13 mouse cellular contexts compared by ENCODE assay signal in the genomic region with DNA sequence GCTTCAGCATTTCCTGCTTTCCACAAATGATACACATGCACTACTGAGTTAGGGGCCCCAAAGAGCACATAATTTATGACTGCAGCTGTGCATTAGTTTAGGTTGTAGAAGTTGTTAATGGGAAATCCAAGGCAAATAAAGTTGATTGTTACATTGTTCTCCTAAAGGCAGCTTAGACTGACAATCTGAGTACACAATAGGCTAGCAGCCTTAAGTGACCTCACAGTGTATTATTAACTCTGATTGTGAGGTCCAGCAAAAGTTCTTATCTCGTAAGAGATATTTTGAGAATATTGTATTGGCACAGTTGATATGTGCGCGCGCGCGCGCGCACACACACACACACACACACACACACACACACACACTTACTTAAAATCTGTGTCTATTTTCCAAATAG.
"Had no signal": no experiment of that assay in that cellular context is flagged by ENCODE, and none has a peak within 500 bp of the region (broad histone marks: within the 10 kb centered on the region; RNA-seq: fewer than 3 reads in every experiment).

No protein-coding gene starts in this region.

- H3K9ac ChIP-seq: liver, embryonic 15.5 days; midbrain, embryonic 13.5 days had no signal

- ATAC-seq: lung, postnatal 0 days; midbrain, embryonic 13.5 days had no signal

- H3K36me3 ChIP-seq: limb, embryonic 10.5 days; liver, embryonic 15.5 days; midbrain, embryonic 13.5 days had no signal

- H3K4me1 ChIP-seq: liver, embryonic 15.5 days; midbrain, embryonic 13.5 days had no signal

- H3K4me2 ChIP-seq: liver, embryonic 11.5 days; liver, embryonic 15.5 days; midbrain, embryonic 13.5 days had no signal

- H3K4me3 ChIP-seq: limb, embryonic 10.5 days; liver, embryonic 15.5 days; midbrain, embryonic 13.5 days had no signal

- H3K27me3 ChIP-seq: liver, embryonic 15.5 days; midbrain, embryonic 13.5 days had no signal

- H3K9me3 ChIP-seq: limb, embryonic 10.5 days; liver, embryonic 15.5 days; midbrain, embryonic 13.5 days had no signal

- DNase-seq: kidney, adult 8-10 months; kidney, postnatal 10 days; lung, adult 2 months; lung, postnatal 36 days; right cerebral cortex, adult 18-20 months; right cerebral cortex, postnatal 25 days; thymus, adult 2 months; thymus, postnatal 25 days had no signal

- H3K27ac ChIP-seq: limb, embryonic 10.5 days; liver, embryonic 15.5 days; midbrain, embryonic 13.5 days had no signal
